Mouse (Mus musculus): ENCODE data around the gene Atp6ap1.

Atp6ap1 gene

GRCm38 (mm10) chrX:74296538-74297448, at the start of gene Atp6ap1:
Gene Atp6ap1, plus strand, starts transcription at chrX:74297097.
- in situ Hi-C loops (cut with MseI, MboI), result no loop called here

GRCm38 (mm10) chrX:74248651-74249050, 48.2 kb upstream of the Atp6ap1 start:
- in situ Hi-C loops (cut with MseI, MboI), result loop anchor here in 1 of 2 experiments (10.0 kb wide), 1 partner anchor 166 kb away; no protein-coding TSS in a partner anchor

GRCm38 (mm10) chrX:74249615-74250014, 47.3 kb upstream of the Atp6ap1 start, which contains the start of gene Flna:
Gene Flna, minus strand, starts transcription at chrX:74249820.
- in situ Hi-C loops (cut with MseI, MboI), result loop anchor here in 1 of 2 experiments (10.0 kb wide), 1 partner anchor 165 kb away; no protein-coding TSS in a partner anchor

GRCm38 (mm10) chrX:74254153-74254887, 42.6 kb upstream of the Atp6ap1 start, which contains the start of gene Emd:
Gene Emd, plus strand, starts transcription at chrX:74254687.
- in situ Hi-C loops (cut with MseI, MboI), result no loop called here

GRCm38 (mm10) chrX:74254888-74255565, 41.9 kb upstream of the Atp6ap1 start:
- in situ Hi-C loops (cut with MseI, MboI), result no loop called here

GRCm38 (mm10) chrX:74257746-74258145, 39.2 kb upstream of the Atp6ap1 start:
- in situ Hi-C loops (cut with MseI, MboI), result no loop called here

GRCm38 (mm10) chrX:74269736-74270061, 27.2 kb upstream of the Atp6ap1 start:
- in situ Hi-C loops (cut with MseI, MboI), result no loop called here

GRCm38 (mm10) chrX:74270062-74270901, 26.6 kb upstream of the Atp6ap1 start, which contains the start of gene Rpl10:
Gene Rpl10, plus strand, starts transcription at chrX:74270812.
- in situ Hi-C loops (cut with MseI, MboI), result no loop called here

GRCm38 (mm10) chrX:74270902-74271551, 25.9 kb upstream of the Atp6ap1 start:
- in situ Hi-C loops (cut with MseI, MboI), result no loop called here

- in situ Hi-C loops (cut with MseI, MboI), result no loop called here
Observed at GRCm38 (mm10) chrX:74273422-74274322, 23.2 kb upstream of the Atp6ap1 start.

- in situ Hi-C loops (cut with MseI, MboI), result no loop called here
Observed at GRCm38 (mm10) chrX:74277916-74278315, 19.0 kb upstream of the Atp6ap1 start.

GRCm38 (mm10) chrX:74281041-74281731, 15.7 kb upstream of the Atp6ap1 start:
- in situ Hi-C loops (cut with MseI, MboI), result no loop called here

- in situ Hi-C loops (cut with MseI, MboI), result no loop called here
Observed at GRCm38 (mm10) chrX:74281732-74282394, 15.0 kb upstream of the Atp6ap1 start, which contains the start of the genes Taz and Dnase1l1. Gene Taz, plus strand, starts transcription at chrX:74281912. Gene Dnase1l1, minus strand, starts transcription at chrX:74282337.

GRCm38 (mm10) chrX:74282395-74283091, 14.4 kb upstream of the Atp6ap1 start:
- in situ Hi-C loops (cut with MseI, MboI), result no loop called here

GRCm38 (mm10) chrX:74283092-74283437, 13.8 kb upstream of the Atp6ap1 start:
- in situ Hi-C loops (cut with MseI, MboI), result no loop called here

- in situ Hi-C loops (cut with MseI, MboI), result no loop called here
Observed at GRCm38 (mm10) chrX:74293431-74293830, 3.5 kb upstream of the Atp6ap1 start.

- in situ Hi-C loops (cut with MseI, MboI), result no loop called here
Observed at GRCm38 (mm10) chrX:74298348-74298747, 1.5 kb downstream of the Atp6ap1 start.
